Mouse (Mus musculus) limb, embryonic 10.5 days (tissue): Measurements from ENCODE around the gene Kcnq1. TPM values are rescaled to one million over a fixed set of nuclear protein-coding genes. Genes with fewer than 3 reads are reported as not detected.

Experiments
- DNase-seq: peaks from one replicate; pipeline ENCODE4 v3.0.0-alpha.2; 2017; ENCODE audit warnings: low spot score
- H3K27ac ChIP-seq: fragments of 300-500 bp; sonication (generic); 2 replicates; pipeline ENCODE4 v1.5.1; 2016; ENCODE audit warnings: mild to moderate bottlenecking
- H3K27me3 ChIP-seq: fragments of 300-500 bp; sonication (generic); 2 replicates; pipeline ENCODE4 v1.6.1; 2016; ENCODE audit warnings: low read depth, mild to moderate bottlenecking; ENCODE audit not compliant: poor library complexity, severe bottlenecking
- H3K36me3 ChIP-seq: fragments of 300-500 bp; sonication (generic); 2 replicates; pipeline ENCODE4 v1.6.1; 2016; ENCODE audit warnings: mild to moderate bottlenecking, moderate library complexity
- H3K4me1 ChIP-seq: fragments of 300-500 bp; sonication (generic); 2 replicates; pipeline ENCODE4 v1.6.1; 2016
- H3K4me3 ChIP-seq: fragments of 300-500 bp; sonication (generic); 2 replicates; pipeline ENCODE4 v1.5.1; 2016; ENCODE audit warnings: mild to moderate bottlenecking, moderate library complexity
- H3K9me3 ChIP-seq: fragments of 300-500 bp; sonication (generic); replicated peaks from 2 replicates; pipeline ENCODE4 v1.6.1; 2016; ENCODE audit warnings: mild to moderate bottlenecking
- whole genome bisulfite sequencing: fragments of 180-500 bp; shearing (Covaris S2); methylation state at CpG from one replicate; pipeline ENCODE4 v1.1.7; 2016; 5-methylcytosine and 5-hydroxymethylcytosine counted together
- polyA plus RNA-seq: library from polyadenylated mRNA; unstranded; fragments of >200 nt; fragmentation: Nextera tagmentation; extraction: Ambion mirVana; gene quantifications from 2 replicates; pipeline ENCODE4 v1.2.1, GENCODE M21; 2016

Kcnq1 gene
- polyA plus RNA-seq, 1 experiment from 2014 or later: 0.94 TPM

DNA sequence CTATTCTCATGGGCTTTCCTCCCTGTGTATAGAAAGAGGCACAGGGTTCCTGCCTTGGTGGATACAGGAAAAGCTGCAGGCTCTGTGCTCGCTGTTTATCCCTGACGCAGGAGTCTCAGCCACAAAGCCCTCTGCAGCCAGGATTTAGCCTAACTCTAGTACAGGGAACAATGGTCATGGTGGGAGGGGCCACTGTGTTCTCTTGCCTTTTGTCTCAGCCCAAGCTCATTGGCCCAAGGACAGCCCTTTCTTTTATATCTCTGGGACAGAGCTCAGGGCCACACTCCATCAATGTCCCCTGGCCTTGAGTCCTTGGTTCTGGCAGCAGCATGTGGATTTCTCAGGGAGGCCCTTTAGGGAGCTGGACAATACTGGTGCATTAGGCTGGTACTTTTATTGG is 72.7 kb downstream of the Kcnq1 start:
- no peak overlapping the region for H3K27ac ChIP-seq
- no peak for DNase-seq
- H3K4me3 ChIP-seq: no peak overlapping the region
- 83% methylated on average over 2 of the region's 2 CpGs for WGBS
- H3K36me3 ChIP-seq: no peaks in the 10 kb centered on the region
- no peaks in the 10 kb centered on the region for H3K27me3 ChIP-seq
- H3K4me1 ChIP-seq: peaks cover 17% of the 10 kb centered on the region
- H3K9me3 ChIP-seq: no peaks in the 10 kb centered on the region

DNA sequence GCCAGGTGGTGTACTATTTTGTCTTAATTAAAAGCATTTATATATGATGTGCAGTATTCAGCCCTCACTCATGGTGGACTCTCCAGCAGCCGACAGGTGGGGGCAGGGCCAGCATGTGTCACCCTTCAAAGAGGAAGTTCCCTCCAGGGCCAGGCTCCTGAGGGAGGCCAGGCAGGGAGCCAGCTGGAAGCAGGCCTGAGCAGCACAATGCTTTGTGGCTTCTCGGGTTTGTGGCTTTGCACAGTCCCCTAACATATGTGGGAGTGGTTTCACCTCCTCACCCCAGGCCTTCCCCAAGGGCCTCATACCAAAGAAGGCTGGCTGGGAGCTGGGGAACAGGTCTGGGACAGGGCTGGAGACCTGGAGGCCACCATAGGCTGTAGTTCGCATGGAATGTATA is 74.6 kb downstream of the Kcnq1 start:
- Histone ChIP-seq H3K9me3 (no peaks in the 10 kb centered on the region), H3K27ac (no peak overlapping the region), H3K36me3 (no peaks in the 10 kb centered on the region), H3K27me3 (no peaks in the 10 kb centered on the region), H3K4me1 (peaks cover 12% of the 10 kb centered on the region), H3K4me3 (no peak overlapping the region)
- 67% methylated on average over 3 of the region's 3 CpGs for WGBS
- no peak for DNase-seq

DNA sequence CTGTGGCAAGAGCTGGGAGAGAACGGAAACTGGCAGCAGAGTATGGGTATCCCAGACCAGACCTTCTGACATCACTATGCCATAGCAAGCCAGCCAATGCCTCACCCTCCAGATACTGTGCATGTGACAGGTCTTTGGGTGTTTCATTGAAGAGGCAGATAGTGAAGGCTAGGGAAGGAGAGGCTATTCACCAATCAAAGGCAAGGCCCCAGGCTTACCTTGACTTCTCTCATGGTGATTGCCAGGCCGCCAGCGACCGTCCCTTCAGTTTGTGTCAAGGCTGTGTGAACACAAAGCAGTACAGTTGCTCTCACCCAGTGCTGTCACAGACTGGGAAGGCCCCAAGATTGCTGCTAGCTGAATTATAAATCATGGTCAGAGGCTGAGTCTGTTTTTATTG is 75.1 kb downstream of the Kcnq1 start:
- Histone ChIP-seq H3K4me3 (no peak overlapping the region), H3K27me3 (peaks cover 2% of the 10 kb centered on the region; the same call in 1 of the 2 replicates), H3K9me3 (no peaks in the 10 kb centered on the region), H3K36me3 (no peaks in the 10 kb centered on the region), H3K27ac (no peak overlapping the region), H3K4me1 (peaks cover 14% of the 10 kb centered on the region)
- DNase-seq: no peak
- 93% methylated on average over 4 of the region's 4 CpGs for WGBS

GRCm38 (mm10) chr7:143185506-143185905 is 79.3 kb downstream of the Kcnq1 start:
- WGBS: 82% methylated on average over 6 of the region's 6 CpGs
- no peak for DNase-seq

GRCm38 (mm10) chr7:143186378-143186777 is 80.2 kb downstream of the Kcnq1 start:
- DNase-seq: no peak
- Histone ChIP-seq H3K36me3 (no peaks in the 10 kb centered on the region), H3K9me3 (no peaks in the 10 kb centered on the region), H3K4me3 (no peak overlapping the region), H3K27ac (peak overlapping the region; percentile 54; the same call in 1 of the 2 replicates), H3K4me1 (peaks cover 13% of the 10 kb centered on the region; the same call in 1 of the 2 replicates), H3K27me3 (peaks cover 6% of the 10 kb centered on the region; the same call in 1 of the 2 replicates)
- WGBS: 90% methylated on average over 10 of the region's 10 CpGs

More at GRCm38 (mm10) chr7:143185506-143185905, 79.3 kb downstream of the Kcnq1 start:
- H3K4me3 ChIP-seq: no peak overlapping the region
- peaks cover 16% of the 10 kb centered on the region for H3K4me1 ChIP-seq
- no peaks in the 10 kb centered on the region for H3K36me3 ChIP-seq
- H3K9me3 ChIP-seq: no peaks in the 10 kb centered on the region
- H3K27ac ChIP-seq: 0 out of 2 replicates have a peak overlapping the region, but pooled peaks have one; percentile 27
- H3K27me3 ChIP-seq: peaks cover 6% of the 10 kb centered on the region; the same call in 1 of the 2 replicates

DNA sequence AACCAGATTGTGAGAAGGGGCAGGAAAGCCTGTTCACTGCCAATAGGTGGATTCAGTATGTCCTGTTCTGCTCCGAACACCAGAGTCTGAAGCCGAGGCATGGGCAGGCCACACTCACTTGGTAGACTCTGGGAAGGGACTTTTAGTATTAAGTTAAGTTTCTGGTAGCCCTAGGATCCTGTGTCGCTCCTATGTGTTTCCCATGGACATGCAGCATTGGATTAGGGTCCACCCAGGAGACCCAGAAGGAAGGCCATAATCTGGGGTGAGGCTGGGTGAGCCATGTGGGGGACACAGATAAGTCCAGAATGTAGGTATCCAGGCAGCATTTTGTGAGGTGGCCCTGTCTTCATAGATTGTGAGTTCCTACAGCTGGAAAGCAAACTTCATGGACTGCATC is 81.0 kb downstream of the Kcnq1 start:
- Histone ChIP-seq H3K4me1 (peaks cover 13% of the 10 kb centered on the region; the same call in 1 of the 2 replicates), H3K4me3 (no peak overlapping the region), H3K27ac (0 out of 2 replicates have a peak overlapping the region, but pooled peaks have one; percentile 54), H3K27me3 (peaks cover 6% of the 10 kb centered on the region; the same call in 1 of the 2 replicates), H3K9me3 (no peaks in the 10 kb centered on the region), H3K36me3 (no peaks in the 10 kb centered on the region)
- DNase-seq: no peak
- 89% methylated on average over 3 of the region's 3 CpGs for WGBS

DNA sequence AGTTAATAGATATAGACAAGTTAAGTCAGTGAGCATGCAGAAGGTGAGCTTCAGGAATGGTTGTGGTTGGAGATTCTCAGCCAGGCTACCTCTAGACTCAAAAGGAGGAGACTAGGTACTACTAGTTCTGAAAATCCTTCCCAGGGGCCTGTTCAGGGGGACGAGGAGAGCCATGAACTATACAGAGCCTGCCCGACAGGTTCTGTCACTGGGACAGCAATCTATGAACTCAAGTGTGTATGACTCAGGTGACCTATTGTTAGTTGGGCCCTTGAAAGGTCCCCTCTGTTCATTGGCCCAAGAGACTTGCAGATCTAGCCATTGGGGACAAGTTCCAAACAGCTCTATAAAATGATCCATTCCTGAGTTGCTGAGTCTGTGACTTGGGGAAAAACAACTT is 82.4 kb downstream of the Kcnq1 start:
- 79% methylated on average over 2 of the region's 2 CpGs for WGBS
- Histone ChIP-seq H3K9me3 (no peaks in the 10 kb centered on the region), H3K4me3 (no peak overlapping the region), H3K27ac (no peak overlapping the region), H3K4me1 (peaks cover 13% of the 10 kb centered on the region; the same call in 1 of the 2 replicates), H3K27me3 (peaks cover 6% of the 10 kb centered on the region; the same call in 1 of the 2 replicates), H3K36me3 (no peaks in the 10 kb centered on the region)
- DNase-seq: peak; percentile 9

DNA sequence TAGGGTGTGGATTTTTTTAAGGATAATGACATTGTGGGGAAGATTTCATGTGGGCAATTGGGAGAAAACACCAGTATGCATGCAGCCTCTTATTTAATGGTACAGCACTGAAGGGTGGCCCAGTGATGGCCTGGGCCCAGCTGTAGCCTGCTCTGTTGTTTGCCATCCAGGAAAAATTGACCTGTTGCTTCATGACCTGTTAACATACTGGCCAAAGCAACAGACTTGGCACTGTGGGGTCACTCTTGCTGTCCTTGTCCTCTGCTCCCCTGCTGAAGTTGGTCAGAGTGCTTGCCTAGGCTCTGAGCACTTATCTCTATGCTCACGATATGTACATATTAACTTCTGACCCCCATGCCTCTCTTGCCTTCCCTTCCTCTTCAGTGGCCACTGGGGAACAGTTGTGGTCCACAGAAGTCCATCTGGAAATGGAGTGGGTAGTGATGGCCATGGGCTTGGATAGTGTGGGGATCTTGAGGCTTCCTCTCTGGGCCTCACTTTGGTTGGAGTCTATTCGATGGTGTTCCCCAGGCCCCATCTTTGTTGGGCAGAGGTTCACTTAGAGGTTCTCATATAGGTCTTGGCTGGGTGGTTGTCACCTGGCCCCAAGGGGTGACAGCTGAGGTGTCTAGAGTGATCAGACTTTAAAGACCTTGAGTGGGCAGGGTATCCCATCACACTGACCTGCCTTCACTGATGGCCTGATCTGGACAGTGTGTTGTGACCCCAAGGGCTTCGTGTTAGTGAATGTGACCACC is 84.0 kb downstream of the Kcnq1 start:
- H3K36me3 ChIP-seq: no peaks in the 10 kb centered on the region
- H3K4me3 ChIP-seq: no peak overlapping the region
- H3K9me3 ChIP-seq: no peaks in the 10 kb centered on the region
- peaks cover 6% of the 10 kb centered on the region; the same call in 1 of the 2 replicates for H3K27me3 ChIP-seq
- peaks cover 11% of the 10 kb centered on the region; the same call in 1 of the 2 replicates for H3K4me1 ChIP-seq
- 93% methylated on average over 3 of the region's 3 CpGs for WGBS
- 0 out of 2 replicates have a peak overlapping the region, but pooled peaks have one; percentile 42 for H3K27ac ChIP-seq
- DNase-seq: peak; percentile 15

DNA sequence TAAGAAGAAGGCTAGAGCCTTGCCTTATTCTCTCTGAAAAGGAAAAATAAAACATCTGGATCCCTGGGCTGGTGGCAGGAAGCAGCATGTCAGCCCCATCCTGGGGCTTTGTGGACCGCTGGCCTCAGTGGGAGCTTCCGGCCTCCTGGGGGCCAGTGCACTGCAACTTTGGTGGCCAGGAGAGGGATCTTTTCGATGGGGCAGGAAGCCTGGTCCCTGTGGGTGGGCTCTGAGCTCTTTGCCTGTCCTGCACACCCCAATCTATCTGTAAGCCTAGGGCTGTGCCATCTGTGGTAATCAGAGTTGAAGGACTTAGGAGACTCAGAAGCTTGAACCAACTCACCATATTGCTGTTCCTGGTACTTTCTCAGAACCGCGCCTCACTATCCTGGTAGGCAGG is 84.7 kb downstream of the Kcnq1 start:
- no peak for DNase-seq
- Histone ChIP-seq H3K27me3 (peaks cover 6% of the 10 kb centered on the region; the same call in 1 of the 2 replicates), H3K9me3 (no peaks in the 10 kb centered on the region), H3K4me3 (no peak overlapping the region), H3K27ac (0 out of 2 replicates have a peak overlapping the region, but pooled peaks have one; percentile 42), H3K4me1 (peaks cover 11% of the 10 kb centered on the region; the same call in 1 of the 2 replicates), H3K36me3 (no peaks in the 10 kb centered on the region)
- 86% methylated on average over 5 of the region's 5 CpGs for WGBS

GRCm38 (mm10) chr7:143192392-143192791 is 86.2 kb downstream of the Kcnq1 start:
- DNase-seq: peak; percentile 16
- WGBS: 90% methylated on average over 7 of the region's 7 CpGs

GRCm38 (mm10) chr7:143194064-143194463 is 87.9 kb downstream of the Kcnq1 start:
- Histone ChIP-seq H3K36me3 (no peaks in the 10 kb centered on the region), H3K9me3 (no peaks in the 10 kb centered on the region), H3K4me1 (peaks cover 6% of the 10 kb centered on the region; the same call in 1 of the 2 replicates), H3K27me3 (0 out of 2 replicates have a peak, but pooled peaks cover 4% of the 10 kb centered on the region), H3K4me3 (no peak overlapping the region), H3K27ac (no peak overlapping the region)
- peak; percentile 9 for DNase-seq
- WGBS: 90% methylated on average over 7 of the region's 7 CpGs

More at GRCm38 (mm10) chr7:143192392-143192791, 86.2 kb downstream of the Kcnq1 start:
- Histone ChIP-seq H3K27ac (no peak overlapping the region), H3K4me1 (peaks cover 6% of the 10 kb centered on the region; the same call in 1 of the 2 replicates), H3K9me3 (no peaks in the 10 kb centered on the region), H3K27me3 (no peaks in the 10 kb centered on the region), H3K36me3 (no peaks in the 10 kb centered on the region), H3K4me3 (no peak overlapping the region)

DNA sequence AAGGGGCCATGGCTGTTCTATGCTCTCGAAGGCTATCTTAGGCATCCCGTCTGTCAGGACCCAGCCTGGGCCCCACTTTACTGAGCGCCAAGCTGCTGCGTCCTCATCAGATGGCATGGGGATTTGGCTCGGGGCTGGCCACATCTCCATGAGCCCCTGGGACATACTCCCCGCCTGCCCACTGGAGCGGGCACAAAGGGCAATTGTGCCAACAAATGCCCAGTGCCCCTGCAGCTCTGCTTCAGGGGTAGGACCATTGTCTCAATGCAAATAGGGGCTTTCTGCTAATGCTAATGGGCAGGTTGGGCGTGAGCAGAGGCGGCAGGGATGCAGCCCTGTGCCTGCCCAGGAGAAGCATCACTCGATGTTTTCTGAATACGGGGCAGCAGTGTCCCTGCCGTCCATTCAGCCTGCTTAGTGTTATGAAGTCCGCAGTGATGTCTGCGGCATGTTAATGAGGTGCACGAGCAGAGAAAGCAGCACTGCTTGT is 91.8 kb downstream of the Kcnq1 start:
- no peak overlapping the region for H3K4me3 ChIP-seq
- H3K27me3 ChIP-seq: 0 out of 2 replicates have a peak, but pooled peaks cover 4% of the 10 kb centered on the region
- H3K4me1 ChIP-seq: no peaks in the 10 kb centered on the region
- no peaks in the 10 kb centered on the region for H3K36me3 ChIP-seq
- no peak overlapping the region for H3K27ac ChIP-seq
- peak; percentile 27 for DNase-seq
- 63% methylated on average over 15 of the region's 15 CpGs for WGBS
- no peaks in the 10 kb centered on the region for H3K9me3 ChIP-seq

GRCm38 (mm10) chr7:143198443-143198842 is 92.3 kb downstream of the Kcnq1 start:
- Histone ChIP-seq H3K9me3 (no peaks in the 10 kb centered on the region), H3K4me1 (no peaks in the 10 kb centered on the region), H3K4me3 (no peak overlapping the region), H3K27ac (no peak overlapping the region), H3K36me3 (no peaks in the 10 kb centered on the region), H3K27me3 (0 out of 2 replicates have a peak, but pooled peaks cover 4% of the 10 kb centered on the region)
- no peak for DNase-seq
- 60% methylated on average over 7 of the region's 7 CpGs for WGBS
